Mouse (Mus musculus): ENCODE measurements around the gene Skp1a. TPM values are rescaled to one million over a fixed set of nuclear protein-coding genes. Genes with fewer than 3 reads are reported as not detected.
A peak's percentile ranks its signal among the peaks of the same experiment; 100 is the strongest.

Gene Skp1a
- polyA plus RNA-seq, 1 experiment from 2014 or later, result 818 TPM

DNA sequence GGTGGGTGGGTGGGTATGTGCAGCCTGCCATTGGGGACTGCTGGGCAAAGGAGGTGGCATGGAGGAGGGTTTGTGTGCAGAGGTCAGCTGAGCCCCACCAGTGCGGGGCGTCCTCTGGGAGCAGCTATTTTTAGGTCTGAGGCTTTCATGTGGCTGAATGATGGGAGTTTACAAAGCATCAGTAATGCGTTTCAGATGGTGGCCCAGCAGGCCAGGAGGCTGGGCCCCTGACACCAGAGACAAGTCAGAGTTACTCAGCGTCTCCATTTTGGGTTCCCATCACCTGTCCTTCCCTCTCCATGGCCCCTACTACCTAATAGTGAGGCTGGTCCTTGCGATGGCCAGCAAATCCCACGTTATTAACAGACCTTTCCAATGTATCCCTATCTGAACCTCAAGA lies 40.8 kb downstream of the Skp1a start:
- Histone ChIP-seq H3K4me2 (replicated peaks) (no peak overlapping the region), H3K36me3 (no peaks in the 10 kb centered on the region), H3K4me1 (peaks cover 47% of the 10 kb centered on the region), H3K27me3 (no peaks in the 10 kb centered on the region), H3K4me3 (replicated peaks) (no peak overlapping the region), H3K9me3 (replicated peaks) (no peaks in the 10 kb centered on the region), H3K27ac (replicated peaks) (peak overlapping the region; percentile 77), H3K9ac (no peak overlapping the region)
- no peak for ATAC-seq (ENCODE audit: insufficient number of reproducible peaks, low FRiP score, low TSS enrichment, low read depth)
- whole genome bisulfite sequencing, result 39% methylated on average over 6 of the region's 6 CpGs

DNA sequence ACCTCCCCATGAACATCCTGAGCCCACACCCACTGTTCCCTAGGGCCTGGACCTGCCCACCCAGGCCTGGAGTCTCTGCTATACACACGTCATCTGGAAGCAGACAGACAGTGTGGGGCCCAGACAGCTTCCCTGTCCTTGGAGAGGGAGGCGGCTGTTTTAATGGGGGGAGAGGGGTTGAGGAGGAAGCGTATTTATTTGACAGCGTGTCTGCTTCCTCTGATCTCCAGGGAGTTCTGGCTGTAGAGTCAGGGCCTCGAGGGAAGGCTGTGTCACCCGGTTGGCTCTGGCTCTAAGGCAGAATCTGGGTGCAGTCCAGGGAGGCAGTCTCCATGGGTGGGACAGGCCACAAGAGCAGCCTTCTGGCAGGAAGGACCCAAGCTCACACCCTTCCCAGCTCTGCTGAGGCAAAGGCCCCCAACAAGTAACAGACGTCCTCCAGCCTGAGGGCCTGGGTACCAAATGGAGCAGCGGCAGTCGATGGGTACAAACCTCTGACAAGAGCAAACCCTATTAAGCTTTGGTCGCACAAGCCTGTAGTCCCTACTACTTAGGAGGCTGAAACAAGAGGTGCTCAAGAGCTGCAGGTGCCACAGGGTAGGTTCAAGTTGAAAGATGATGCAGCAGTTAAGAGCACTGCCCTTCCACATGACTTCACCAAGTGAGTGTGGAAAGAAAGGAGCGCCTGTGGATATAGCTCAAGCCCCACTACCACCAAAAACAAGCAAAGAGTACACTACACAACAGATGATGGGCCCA lies 41.6 kb downstream of the Skp1a start:
- Histone ChIP-seq H3K4me2 (replicated peaks) (no peak overlapping the region), H3K4me3 (replicated peaks) (no peak overlapping the region), H3K36me3 (no peaks in the 10 kb centered on the region), H3K9me3 (replicated peaks) (no peaks in the 10 kb centered on the region), H3K9ac (no peak overlapping the region), H3K27me3 (no peaks in the 10 kb centered on the region), H3K27ac (replicated peaks) (peak overlapping the region; percentile 77), H3K4me1 (peaks cover 43% of the 10 kb centered on the region)
- WGBS, result 27% methylated on average over 11 of the region's 11 CpGs
- no peak for ATAC-seq (ENCODE audit: insufficient number of reproducible peaks, low FRiP score, low TSS enrichment, low read depth)

- Histone ChIP-seq H3K36me3 (no peaks in the 10 kb centered on the region), H3K27ac (replicated peaks) (peak overlapping the region; percentile 77; the same call in 1 of the 2 replicates), H3K9ac (no peak overlapping the region), H3K9me3 (replicated peaks) (no peaks in the 10 kb centered on the region), H3K27me3 (no peaks in the 10 kb centered on the region), H3K4me1 (peaks cover 38% of the 10 kb centered on the region), H3K4me2 (replicated peaks) (no peak overlapping the region), H3K4me3 (replicated peaks) (no peak overlapping the region)
- 69% methylated on average over 4 of the region's 4 CpGs for WGBS
- no peak for ATAC-seq (ENCODE audit: insufficient number of reproducible peaks, low FRiP score, low TSS enrichment, low read depth)
Observed at GRCm38 (mm10) chr11:52273942-52274330, 42.1 kb downstream of the Skp1a start.

DNA sequence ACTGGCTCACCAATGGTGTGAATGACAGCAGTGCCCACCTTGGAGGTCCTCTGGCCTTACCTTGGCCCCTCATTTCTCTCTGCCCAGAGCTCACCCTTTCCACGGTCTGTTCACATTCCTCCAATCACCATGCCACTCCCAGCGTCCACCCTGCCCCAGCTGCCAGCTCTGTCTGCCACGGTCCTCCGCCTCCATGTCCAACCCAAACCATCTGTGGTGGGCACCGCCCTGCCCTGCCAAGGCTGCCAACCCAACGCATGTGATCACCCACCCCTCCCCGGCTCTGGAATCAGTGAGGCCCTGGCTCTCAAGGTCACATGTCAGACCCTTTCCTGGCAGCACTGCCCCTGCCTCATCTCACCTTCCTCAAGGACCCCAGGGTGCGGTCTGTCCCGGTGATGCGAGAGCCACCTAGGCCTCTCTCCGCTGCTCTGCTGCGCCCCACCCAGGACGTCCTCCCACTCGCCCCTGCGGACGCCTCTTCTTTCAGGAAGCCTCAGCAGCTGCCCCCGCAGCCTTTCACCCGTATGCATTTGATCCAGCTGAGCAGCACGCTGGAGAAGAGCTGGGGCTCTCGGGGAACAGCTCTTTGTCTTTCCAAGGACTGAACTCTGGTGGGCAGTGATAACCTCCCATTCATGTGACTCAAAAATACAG lies 42.8 kb downstream of the Skp1a start:
- 79% methylated on average over 20 of the region's 20 CpGs for WGBS
- no peak for ATAC-seq (ENCODE audit: insufficient number of reproducible peaks, low FRiP score, low TSS enrichment, low read depth)
- Histone ChIP-seq H3K4me1 (peaks cover 38% of the 10 kb centered on the region), H3K9me3 (replicated peaks) (no peaks in the 10 kb centered on the region), H3K27me3 (no peaks in the 10 kb centered on the region), H3K4me3 (replicated peaks) (no peak overlapping the region), H3K36me3 (no peaks in the 10 kb centered on the region), H3K9ac (no peak overlapping the region), H3K27ac (replicated peaks) (peak overlapping the region; percentile 77; the same call in 1 of the 2 replicates), H3K4me2 (replicated peaks) (no peak overlapping the region)

- ATAC-seq (ENCODE audit: insufficient number of reproducible peaks, low FRiP score, low TSS enrichment, low read depth), result no peak
- H3K4me3 ChIP-seq (replicated peaks), result no peak overlapping the region
- no peaks in the 10 kb centered on the region for H3K36me3 ChIP-seq
- 81% methylated on average over 8 of the region's 8 CpGs for WGBS
- peaks cover 38% of the 10 kb centered on the region for H3K4me1 ChIP-seq
- H3K4me2 ChIP-seq (replicated peaks), result no peak overlapping the region
- no peaks in the 10 kb centered on the region for H3K9me3 ChIP-seq (replicated peaks)
- no peak overlapping the region for H3K27ac ChIP-seq (replicated peaks)
- no peaks in the 10 kb centered on the region for H3K27me3 ChIP-seq
- H3K9ac ChIP-seq, result no peak overlapping the region
Observed at GRCm38 (mm10) chr11:52275366-52275765, 43.6 kb downstream of the Skp1a start.

GRCm38 (mm10) chr11:52275774-52276555 lies 44.2 kb downstream of the Skp1a start:
- 78% methylated on average over 9 of the region's 9 CpGs for WGBS
- Histone ChIP-seq H3K4me2 (replicated peaks) (no peak overlapping the region), H3K9me3 (replicated peaks) (no peaks in the 10 kb centered on the region), H3K9ac (no peak overlapping the region), H3K4me1 (peaks cover 38% of the 10 kb centered on the region), H3K27me3 (no peaks in the 10 kb centered on the region), H3K36me3 (no peaks in the 10 kb centered on the region), H3K27ac (replicated peaks) (no peak overlapping the region), H3K4me3 (replicated peaks) (no peak overlapping the region)
- no peak for ATAC-seq (ENCODE audit: insufficient number of reproducible peaks, low FRiP score, low TSS enrichment, low read depth)

DNA sequence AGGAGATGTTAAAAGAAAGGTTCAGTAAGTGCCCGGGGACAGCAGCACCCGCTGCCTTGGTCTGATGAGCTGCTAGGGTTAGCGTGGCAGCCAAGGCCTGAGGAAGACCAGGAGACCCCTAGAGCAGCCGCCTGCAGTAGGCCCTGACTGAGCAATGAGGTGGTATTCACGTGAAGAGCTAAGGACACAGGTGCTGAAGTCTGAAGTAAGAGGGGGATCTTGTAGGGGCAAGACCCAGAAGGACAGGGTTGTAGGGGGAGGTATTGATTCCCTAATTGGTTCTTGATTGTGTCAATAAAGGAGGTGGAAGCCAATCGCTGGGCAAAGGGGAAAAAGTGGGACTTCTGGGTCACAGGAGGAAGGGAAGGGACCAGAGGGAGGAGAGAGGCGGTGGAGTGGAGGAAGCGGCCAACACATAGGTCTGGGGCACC lies 45.2 kb downstream of the Skp1a start:
- no peak overlapping the region for H3K4me3 ChIP-seq (replicated peaks)
- WGBS, result 90% methylated on average over 8 of the region's 8 CpGs
- no peaks in the 10 kb centered on the region for H3K36me3 ChIP-seq
- H3K4me2 ChIP-seq (replicated peaks), result no peak overlapping the region
- H3K27me3 ChIP-seq, result 0 out of 2 replicates have a peak, but pooled peaks cover 2% of the 10 kb centered on the region
- peaks cover 35% of the 10 kb centered on the region for H3K4me1 ChIP-seq
- H3K9me3 ChIP-seq (replicated peaks), result no peaks in the 10 kb centered on the region
- ATAC-seq (ENCODE audit: insufficient number of reproducible peaks, low FRiP score, low TSS enrichment, low read depth), result no peak
- no peak overlapping the region for H3K9ac ChIP-seq
- H3K27ac ChIP-seq (replicated peaks), result no peak overlapping the region

- whole genome bisulfite sequencing, result 91% methylated on average over 6 of the region's 6 CpGs
- H3K4me3 ChIP-seq (replicated peaks), result no peak overlapping the region
- peaks cover 32% of the 10 kb centered on the region for H3K4me1 ChIP-seq
- H3K27ac ChIP-seq (replicated peaks), result no peak overlapping the region
- H3K9me3 ChIP-seq (replicated peaks), result no peaks in the 10 kb centered on the region
- H3K9ac ChIP-seq, result no peak overlapping the region
- ATAC-seq (ENCODE audit: insufficient number of reproducible peaks, low FRiP score, low TSS enrichment, low read depth), result no peak
- H3K36me3 ChIP-seq, result no peaks in the 10 kb centered on the region
- 0 out of 2 replicates have a peak, but pooled peaks cover 3% of the 10 kb centered on the region for H3K27me3 ChIP-seq
- H3K4me2 ChIP-seq (replicated peaks), result no peak overlapping the region
Observed at GRCm38 (mm10) chr11:52277433-52278150, 45.8 kb downstream of the Skp1a start.

GRCm38 (mm10) chr11:52278164-52278563 lies 46.4 kb downstream of the Skp1a start:
- Histone ChIP-seq H3K9me3 (replicated peaks) (no peaks in the 10 kb centered on the region), H3K36me3 (no peaks in the 10 kb centered on the region), H3K27ac (replicated peaks) (no peak overlapping the region), H3K27me3 (0 out of 2 replicates have a peak, but pooled peaks cover 3% of the 10 kb centered on the region), H3K4me3 (replicated peaks) (no peak overlapping the region), H3K4me2 (replicated peaks) (no peak overlapping the region), H3K9ac (no peak overlapping the region), H3K4me1 (peaks cover 31% of the 10 kb centered on the region)
- no peak for ATAC-seq (ENCODE audit: insufficient number of reproducible peaks, low FRiP score, low TSS enrichment, low read depth)
- WGBS, result 94% methylated on average over 3 of the region's 3 CpGs

DNA sequence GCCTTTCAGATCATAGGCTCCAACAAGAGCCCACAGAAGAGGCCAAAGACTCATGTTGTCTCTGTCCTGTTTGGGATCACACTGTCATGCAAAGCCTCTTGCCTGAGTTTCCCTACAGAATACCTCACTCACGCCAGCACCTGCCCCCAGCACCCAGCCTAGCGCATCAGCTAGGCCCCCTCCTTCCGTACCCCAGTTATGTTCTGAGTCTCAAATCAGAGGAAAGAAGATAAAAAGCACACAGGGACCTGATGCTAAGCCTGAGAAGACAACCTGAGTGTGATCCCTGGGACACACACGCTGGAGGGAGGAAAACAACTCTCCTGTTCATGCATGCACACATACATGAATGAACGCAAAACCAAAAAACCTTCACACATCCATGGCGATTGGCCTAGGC lies 47.2 kb downstream of the Skp1a start:
- Histone ChIP-seq H3K9me3 (replicated peaks) (no peaks in the 10 kb centered on the region), H3K4me3 (replicated peaks) (no peak overlapping the region), H3K4me2 (replicated peaks) (no peak overlapping the region), H3K9ac (no peak overlapping the region), H3K36me3 (no peaks in the 10 kb centered on the region), H3K27me3 (0 out of 2 replicates have a peak, but pooled peaks cover 3% of the 10 kb centered on the region), H3K4me1 (peaks cover 30% of the 10 kb centered on the region), H3K27ac (replicated peaks) (no peak overlapping the region)
- WGBS, result 92% methylated on average over 6 of the region's 6 CpGs
- ATAC-seq (ENCODE audit: insufficient number of reproducible peaks, low FRiP score, low TSS enrichment, low read depth), result no peak
